Mouse (Mus musculus) left cerebral cortex, postnatal 36 days (tissue): ENCODE data around the gene Reg4. TPM values are rescaled to one million over a fixed set of nuclear protein-coding genes. Genes with fewer than 3 reads are reported as not detected.

Experiments used
- DNase-seq, 2 experiments: peaks; one replicate each; pipeline ENCODE4 v3.0.0; 2021 to 2022; ENCODE audit warnings: low spot score in 2 of 2, mixed read lengths in 1 of 2
- intact Hi-C: fragments of 180-260 bp; cut with DNase I; formaldehyde crosslinking; loops from one replicate; pipeline ENCODE4 v1.15.1; 2025
- total RNA-seq, 2 experiments: library from RNA; stranded (reverse); gene quantifications; 2 replicates each; pipeline ENCODE4 v1.2.3; 2021

Reg4 gene
- total RNA-seq, 2 experiments from 2014 or later: not detected

- no peak for DNase-seq
- intact Hi-C loops: no loop called here
Measured at GRCm38 (mm10) chr3:98267249-98267651, 45.3 kb downstream of the Reg4 start.

- intact Hi-C loops: no loop called here
- DNase-seq: no peak
Measured at GRCm38 (mm10) chr3:98273623-98274398, 51.9 kb downstream of the Reg4 start.

- DNase-seq: no peak
- intact Hi-C loops: loop anchor here (5.0 kb wide), 1 partner anchor 47 kb away; no protein-coding TSS in a partner anchor
Measured at GRCm38 (mm10) chr3:98279682-98280081, 57.7 kb downstream of the Reg4 start.

- intact Hi-C loops: no loop called here
- DNase-seq: peak in 1 of 2 experiments; percentile 13
Measured at GRCm38 (mm10) chr3:98280204-98280932, 58.4 kb downstream of the Reg4 start, which contains the start of gene Hmgcs2. Gene Hmgcs2 (plus strand): TSS chr3:98280435.

GRCm38 (mm10) chr3:98280933-98281678 lies 59.1 kb downstream of the Reg4 start:
- intact Hi-C loops: no loop called here
- peak; percentile 36 to 46 for DNase-seq

GRCm38 (mm10) chr3:98282422-98282821 lies 60.5 kb downstream of the Reg4 start:
- no peak for DNase-seq
- intact Hi-C loops: no loop called here

- intact Hi-C loops: no loop called here
- DNase-seq: no peak
Measured at GRCm38 (mm10) chr3:98283205-98283604, 61.2 kb downstream of the Reg4 start.

Other genes with a start within 250 kb of the Reg4 start
- 10 to 100 TPM; 10.8 to 14.0 TPM for gene Notch2, start 208.6 kb upstream of the Reg4 start, total RNA-seq
- not detected for gene Adam30, start 61.5 kb upstream of the Reg4 start, total RNA-seq
- 10 to 100 TPM in 1 of 2 experiments, 1 to 10 TPM in 1; 7.1 to 11.3 TPM for gene Hmgcs2, start 58.3 kb downstream of the Reg4 start, total RNA-seq
- 10 to 100 TPM; 51.1 to 62.0 TPM for gene Phgdh, start 117.8 kb downstream of the Reg4 start, total RNA-seq
- 10 to 100 TPM; 32.1 to 38.1 TPM for gene Zfp697, start 160.3 kb downstream of the Reg4 start, total RNA-seq
- not detected for gene Gm4450, start 235.0 kb downstream of the Reg4 start, total RNA-seq